Mouse (Mus musculus) kidney, adult 11 months (tissue): ENCODE measurements around the gene Fgf18.
A peak's percentile ranks its signal among the peaks of the same experiment; 100 is the strongest.

Experiments used
- DNase-seq: peaks from one replicate; pipeline ENCODE4 v3.0.0; 2022

Fgf18 gene

DNA sequence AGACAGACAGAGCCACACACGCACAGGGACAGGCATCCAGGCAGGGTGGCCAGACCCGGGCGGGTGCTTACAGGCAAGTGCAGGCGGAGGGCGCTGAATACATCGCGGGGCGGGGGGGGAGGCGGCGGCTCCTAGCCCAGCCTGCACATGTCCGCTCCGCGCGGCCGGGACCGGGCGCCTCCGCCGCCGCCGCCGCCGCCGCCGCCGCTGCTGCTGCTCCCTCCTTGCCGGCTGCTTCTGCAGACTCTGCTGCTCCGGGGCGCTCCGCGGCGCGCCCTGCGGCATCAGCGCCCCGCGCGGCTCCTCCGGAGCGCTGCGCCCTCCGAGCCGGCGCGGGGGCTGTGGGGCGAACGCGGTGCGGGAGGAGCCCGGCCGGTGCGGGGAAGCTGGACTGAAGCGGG lies at the start of gene Fgf18:
Fgf18 (minus strand) TSS at position 230 of the 401 bp plus-strand sequence.
- DNase-seq, result no peak

DNA sequence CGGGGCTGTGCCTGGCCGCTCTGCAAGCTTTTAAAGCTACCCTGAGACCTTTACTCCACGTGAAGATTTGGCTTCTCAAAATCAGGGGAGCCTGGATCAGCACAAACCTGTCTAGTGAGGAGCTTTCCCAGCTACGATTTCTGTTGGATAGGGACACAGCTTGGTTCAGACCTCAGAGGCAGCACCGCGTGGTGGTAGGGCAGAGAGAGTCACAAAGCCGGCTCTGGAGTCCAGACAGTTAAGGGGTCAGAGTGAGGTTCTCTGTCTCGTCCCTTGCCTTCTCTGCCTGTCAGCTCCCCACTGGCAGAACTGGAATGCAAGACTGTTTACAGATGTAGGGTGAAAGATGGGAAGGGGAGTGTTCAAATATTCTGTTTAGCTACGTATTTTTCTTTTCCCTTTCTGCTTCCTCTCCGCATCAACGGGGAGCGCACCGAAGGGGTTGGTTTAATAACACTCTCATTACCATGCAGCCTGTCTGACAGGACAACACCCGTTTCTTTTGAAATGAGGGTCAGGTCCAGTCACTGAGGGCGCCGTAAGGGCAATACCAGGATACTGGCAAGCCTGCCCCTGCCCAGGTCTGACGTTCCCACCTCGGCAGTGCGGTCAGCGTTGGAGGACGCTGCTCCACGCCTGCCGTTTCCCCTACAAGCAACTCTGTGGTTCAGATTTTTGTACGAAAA lies 49.4 kb upstream of the Fgf18 start:
- DNase-seq, result no peak

DNA sequence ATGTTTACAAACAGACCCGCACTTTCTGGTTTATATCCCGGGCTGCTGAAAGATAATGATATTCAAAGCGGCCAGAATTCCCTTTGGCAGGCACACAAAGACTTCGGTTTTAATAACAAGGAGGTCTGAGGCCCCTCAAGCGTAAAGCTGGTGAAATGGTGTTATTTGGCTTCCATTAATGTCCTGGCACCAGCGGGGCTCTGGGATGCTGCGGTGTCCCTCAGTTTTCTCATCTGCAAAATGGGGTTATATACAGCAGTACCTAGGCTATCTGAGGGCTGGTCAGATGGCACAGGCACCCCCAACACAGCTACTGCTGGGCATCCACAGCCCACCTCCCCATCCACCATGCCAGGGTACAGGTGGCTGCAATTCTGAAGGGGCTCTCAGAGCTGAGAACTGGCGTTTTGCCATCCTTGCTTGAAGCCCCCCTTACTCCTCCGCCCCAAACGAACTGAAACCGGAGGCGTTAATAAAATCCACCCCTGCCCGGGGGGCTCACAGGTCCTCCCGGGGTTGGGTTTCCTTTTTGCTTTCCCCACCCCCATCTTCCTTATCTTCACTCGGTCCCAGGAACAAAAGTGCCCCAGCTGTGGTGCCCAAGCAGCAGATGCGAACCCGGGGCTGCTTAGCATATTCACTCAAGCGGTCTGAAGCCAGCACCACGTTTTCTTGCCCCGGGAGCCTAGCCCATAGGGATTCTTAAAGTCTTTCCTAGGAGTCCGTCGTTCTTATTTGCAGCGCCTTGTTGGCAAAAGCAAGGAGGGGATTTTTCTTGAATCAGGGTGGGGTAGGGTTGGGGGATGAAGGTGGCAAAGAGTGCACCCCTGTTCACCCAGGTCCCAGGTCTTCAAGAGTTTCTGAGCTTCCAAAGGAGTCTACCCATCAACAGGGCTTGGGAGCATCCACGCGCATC lies 48.6 kb upstream of the Fgf18 start:
- no peak for DNase-seq

DNA sequence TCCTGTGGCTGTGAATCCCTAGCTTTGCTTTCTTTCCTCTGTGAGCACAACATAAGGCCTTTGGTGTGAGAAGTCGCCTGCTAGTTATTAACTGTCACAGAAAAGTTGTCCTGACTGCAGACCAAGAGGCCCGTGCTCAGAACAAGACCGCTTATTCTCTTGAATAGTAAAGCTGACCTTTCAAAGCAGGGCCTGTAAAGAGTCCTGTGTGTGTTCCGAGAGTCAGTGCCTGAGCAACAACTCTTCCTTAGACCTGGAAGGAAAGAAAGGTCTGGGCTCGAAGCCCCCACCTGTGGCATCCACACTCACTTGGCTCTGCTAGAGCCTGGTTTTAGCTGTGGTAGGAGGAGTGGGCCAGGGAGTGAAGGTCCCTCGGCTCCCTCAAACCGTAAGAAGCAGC lies 47.9 kb upstream of the Fgf18 start:
- DNase-seq, result no peak

DNA sequence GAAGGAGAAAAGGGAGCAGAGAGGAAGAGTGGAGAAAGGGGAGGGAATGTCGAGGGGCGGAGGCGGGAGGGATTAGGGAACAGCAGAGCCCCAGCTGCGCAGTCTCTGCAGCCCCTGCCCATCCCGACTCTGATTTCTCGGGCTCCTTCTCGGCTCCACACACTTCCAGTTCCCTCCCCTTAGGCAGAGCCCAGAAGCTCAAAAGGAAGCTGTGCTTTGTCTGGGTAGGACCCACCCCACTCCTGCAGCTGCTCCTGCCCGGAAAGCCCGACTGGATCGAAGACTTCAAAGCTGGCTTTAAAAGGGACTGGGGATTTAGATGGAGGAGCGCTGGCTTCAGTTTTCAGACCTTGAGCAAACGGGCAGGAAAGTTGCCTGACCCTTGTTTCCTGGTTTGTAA lies 46.5 kb upstream of the Fgf18 start:
- no peak for DNase-seq

DNA sequence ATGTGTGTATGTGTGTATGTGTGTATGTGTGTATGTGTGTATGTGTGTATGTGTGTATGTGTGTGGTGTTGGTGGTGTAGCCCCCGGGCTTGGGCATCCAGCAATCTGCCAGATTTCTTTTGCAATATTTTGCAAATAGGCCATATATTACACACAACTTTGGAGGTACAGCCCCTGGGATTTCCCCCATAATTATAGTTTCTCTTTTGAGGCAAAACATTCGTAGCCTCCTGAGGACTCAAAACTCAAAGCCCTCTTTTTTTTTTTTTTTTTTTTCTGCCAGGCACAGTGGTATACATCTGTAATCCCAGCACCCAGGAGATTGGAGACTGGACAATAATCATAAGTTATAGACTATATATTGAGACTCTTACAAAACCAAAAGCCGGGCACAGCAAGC lies 34.6 kb upstream of the Fgf18 start:
- no peak for DNase-seq

DNA sequence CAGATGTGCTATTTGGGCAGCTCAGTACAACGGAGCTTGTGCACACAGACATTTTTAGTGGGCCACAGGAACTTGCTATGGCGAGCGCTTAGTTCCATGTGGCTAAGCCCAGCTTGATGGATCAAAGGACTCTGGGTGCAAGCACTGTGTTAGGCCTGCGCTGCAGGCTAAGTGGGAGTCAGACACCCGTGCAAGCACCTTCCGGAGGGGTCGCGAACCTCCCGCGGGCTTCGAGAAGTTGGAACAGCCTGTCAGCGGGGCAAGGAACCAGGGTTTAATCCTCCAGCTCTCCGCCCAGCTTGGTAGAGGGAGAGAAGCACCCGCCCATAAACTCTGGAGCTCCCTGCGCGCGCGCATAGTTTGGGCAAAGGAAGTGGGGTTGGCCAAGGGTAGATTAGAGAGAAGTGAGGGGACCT lies 33.5 kb upstream of the Fgf18 start:
- no peak for DNase-seq

DNA sequence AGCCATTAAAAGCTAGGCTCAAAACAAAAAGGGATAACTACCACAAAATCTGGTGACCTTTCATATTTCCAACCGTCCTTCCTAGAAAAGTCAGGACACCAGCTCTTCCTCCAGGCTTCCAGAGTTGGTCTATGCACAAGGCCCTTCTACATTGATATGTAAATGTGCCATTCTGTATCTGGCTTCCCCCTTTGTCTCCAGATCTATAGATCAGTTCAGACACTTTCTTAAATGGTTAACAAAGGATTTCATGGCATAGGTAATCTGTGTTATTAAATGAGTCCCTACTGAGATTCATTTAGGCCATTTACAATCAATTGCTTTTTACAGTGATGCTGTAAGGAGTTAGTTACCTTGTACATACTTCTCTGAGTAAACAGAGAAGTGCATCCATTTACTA lies 32.6 kb upstream of the Fgf18 start:
- DNase-seq, result no peak

DNA sequence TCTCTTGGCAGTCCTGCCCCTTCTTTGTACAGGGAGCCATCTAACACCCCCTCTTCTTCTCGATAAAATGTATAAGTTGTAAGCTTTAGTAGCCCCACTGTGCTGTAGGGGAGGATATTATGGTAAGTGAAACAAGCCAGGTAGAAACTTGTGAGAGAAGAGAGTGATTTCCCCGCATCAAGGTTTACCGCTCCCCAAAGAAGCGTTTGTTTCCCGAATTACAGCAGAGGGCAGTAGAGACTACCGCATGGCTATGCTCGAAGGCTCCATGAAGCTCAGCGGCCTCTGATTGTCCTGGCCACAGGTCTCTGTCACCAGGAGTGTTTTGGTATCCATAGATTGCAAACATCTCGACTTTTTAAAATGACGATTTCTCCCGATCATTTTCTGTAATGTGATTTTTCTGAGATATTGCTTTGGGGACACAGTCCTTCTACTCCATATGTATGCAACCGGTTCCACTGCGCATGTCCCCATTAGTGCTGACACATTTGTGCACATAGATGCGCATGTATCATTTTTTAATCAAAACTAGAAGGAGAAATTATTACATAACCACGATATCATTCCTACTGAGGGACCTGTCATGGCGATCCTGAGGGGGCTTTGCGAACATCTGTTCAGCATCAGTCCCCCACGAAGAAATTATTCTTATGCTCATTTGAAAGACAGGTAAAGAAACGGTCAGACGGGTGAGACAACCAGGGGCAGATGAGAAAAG lies 29.5 kb upstream of the Fgf18 start:
- no peak for DNase-seq

DNA sequence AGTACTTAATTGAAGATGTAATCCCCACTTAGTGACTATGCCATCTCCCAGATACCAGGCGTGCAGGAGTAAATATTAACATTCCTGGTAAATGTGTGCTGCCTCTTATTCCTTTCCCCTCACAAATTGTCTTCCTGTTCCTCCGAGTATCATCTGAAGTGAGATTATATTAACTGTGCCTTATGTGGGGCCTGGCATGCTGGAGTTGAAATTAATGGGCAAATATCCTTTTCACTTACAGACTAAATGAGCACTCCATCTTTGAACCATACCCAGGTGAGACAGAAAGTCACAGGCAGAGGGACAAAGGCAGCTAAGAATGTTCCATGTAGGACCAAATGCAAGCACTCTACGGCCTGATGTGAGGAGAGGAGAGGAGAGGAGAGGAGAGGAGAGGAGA lies 28.6 kb upstream of the Fgf18 start:
- DNase-seq, result no peak

DNA sequence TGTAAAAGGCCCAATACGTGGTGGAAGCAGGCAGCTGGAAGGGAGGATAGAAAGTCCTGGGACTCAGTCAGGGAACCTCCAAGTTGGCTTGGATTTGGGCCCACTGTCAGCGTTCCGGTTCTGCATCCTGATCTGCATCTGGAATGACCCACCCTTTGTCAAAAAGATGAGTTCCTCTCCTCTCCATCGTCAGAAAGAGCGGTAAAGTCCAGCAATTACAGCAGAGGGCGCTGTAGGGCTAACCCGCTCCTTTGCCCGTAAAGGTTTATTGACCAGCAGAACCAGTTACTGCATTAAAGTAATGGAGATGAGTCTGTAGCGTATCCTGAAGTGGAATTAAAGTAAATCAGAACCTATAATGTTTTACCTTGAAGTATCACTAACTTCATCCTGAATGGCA lies 23.3 kb upstream of the Fgf18 start:
- DNase-seq, result no peak

DNA sequence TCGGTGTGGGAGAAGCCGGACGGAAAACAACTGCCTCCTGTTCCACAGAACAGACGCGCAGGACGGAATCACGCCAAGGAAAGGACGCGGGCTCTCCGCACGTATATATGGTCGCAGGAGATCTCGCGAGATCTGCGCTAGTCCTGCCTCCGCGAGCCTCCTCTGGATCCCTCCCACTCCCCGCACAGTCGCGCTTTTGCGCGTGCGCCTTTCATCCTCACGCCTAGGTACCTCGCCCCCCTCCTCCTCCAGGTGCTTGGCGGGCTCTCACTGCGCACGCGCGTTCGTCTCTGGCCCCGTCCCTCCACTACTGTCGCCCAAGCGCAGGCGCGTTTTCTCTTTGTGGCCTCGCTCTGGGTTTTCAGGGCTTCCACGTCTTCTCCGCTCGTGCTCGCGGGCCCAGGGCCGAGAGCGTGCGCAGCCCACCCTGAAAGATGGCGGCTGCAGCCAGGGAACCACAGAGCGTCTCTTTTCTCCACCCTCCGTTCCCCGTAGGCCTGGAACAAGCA lies 15.9 kb upstream of the Fgf18 start, which contains the start of gene Npm1:
Npm1 (minus strand) TSS at position 209 of the 509 bp plus-strand sequence.
- DNase-seq, result peak; percentile 99

DNA sequence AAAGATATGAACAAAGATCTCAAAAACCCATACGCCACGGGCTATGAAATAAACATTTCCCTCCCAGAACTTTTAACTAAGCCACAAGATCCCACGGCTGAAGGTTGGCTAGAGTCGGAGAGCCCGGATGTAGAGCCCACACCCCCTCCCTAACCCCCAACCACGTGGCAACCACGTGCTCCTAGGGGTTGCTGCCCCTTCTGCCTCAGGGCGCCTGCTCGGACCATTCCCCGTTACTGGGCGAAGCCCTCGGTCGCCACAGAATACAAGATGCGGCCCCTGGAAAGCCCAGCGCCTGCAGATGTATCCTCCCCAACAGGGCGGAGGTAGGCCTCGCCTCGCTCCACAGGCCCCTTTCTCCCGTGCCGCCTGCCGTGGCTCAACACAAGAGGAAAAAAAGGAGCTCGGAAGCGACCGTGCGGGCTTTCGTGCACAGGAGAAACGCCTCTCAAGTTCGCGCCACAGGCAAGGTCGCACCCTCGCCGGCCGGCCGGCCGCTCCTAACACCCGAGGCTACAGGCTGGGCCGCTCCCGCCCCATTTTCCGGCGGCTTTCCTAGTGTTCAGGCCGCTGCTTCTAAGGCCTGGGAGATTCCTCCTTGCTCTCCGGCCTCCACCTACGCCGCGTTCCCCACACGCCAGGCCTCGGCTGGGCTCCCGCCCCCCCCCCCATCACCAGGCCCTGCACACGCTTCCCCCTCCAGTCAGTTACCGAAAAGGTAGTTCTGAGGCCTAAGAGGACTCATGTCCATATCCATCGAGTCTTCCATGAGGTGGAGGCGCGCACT lies 15.2 kb upstream of the Fgf18 start:
- peak; percentile 72 for DNase-seq

DNA sequence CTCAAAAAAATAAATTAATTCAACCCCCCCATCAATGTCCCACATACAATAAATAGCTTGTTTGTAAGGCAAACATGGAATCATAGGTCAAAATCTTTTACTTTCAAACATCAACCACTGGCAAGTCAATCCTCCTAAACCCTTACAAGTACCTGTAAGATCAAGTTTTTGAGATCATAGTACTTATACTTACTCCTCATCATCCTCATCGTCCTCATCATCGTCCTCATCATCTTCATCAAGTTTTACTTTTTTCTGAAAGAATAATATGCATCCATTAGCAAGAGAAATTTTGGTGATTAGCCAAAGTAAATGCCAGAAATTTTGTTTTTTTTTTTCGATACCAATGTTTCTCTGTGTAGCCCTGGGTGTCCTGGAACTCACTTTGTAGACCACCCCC lies 12.5 kb upstream of the Fgf18 start:
- no peak for DNase-seq

DNA sequence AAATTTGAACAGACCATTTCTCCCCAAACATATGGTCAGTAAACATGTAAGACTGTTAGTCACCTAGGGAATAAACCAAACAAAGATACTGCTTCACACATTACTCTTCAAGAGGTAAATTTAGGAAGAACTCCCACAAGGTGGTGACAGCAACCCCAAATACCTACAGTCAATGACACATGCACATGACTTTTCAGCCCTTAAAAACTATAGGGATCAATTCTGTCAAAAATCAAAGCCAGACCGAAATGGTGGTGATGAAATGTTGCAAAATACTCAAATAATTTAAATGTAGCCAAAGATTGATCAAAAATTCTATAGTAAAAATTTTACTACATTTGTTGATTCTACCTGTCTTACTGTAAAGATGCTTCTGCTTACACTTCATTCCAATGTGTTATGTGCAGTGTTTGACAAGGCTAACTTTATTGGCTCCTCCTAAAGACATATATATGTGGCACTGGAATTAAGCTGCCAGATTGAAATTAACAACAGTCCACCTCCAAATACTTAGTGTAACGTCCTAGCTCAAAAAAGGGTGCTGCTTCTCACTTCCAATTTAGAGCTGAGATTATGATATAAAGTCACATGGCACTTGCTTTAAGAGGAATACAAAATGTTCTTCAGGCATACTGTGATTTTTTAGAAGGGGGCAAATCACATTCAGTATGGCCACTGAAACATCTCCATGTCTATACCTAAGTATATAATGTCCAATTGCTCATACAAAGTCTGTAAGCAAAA lies 10.4 kb upstream of the Fgf18 start:
- DNase-seq, result no peak

DNA sequence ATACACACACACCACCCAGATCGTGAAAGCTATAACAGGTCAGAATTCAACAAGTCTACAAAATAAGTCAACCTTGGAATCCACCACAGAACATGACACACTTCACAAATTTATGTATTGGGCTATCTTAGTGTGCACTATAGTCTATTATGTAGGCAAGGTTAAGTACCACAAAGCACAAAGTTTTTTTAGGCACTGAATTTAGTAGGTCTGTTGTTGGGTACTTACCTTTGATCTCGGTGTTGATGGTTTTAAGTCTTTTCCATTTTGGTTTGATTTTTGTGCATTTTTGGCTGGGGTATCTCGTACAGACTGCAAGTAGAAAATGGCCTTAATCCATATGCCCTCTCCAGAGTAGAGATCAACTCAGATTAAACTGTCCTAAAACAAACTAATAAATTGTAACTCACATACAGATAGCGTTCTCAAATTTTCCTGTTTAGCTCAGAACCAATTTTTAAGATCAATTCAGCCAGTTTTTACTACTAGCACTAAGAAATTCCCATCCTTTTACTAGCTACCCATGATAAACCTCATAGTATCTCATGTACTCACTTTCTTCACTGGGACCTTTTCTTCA lies 9.3 kb upstream of the Fgf18 start:
- no peak for DNase-seq

DNA sequence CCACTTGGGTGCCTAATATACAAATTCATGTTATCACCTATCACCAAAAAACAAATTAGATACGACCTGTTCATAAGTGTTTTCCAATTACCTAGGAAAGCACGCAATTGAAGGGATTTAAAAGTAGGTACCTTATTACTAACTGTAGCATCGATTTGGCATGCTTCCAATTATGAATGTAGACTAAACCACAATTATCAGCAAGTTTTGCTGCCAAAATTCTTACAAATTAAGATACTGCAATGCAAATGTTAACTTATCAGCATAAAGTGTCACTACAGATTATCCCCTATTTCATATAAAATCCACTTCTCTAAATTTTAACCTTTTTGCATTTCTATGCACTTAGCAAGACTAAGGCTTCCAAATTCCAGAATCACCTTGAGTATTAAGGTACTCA lies 7.3 kb upstream of the Fgf18 start:
- DNase-seq, result no peak

DNA sequence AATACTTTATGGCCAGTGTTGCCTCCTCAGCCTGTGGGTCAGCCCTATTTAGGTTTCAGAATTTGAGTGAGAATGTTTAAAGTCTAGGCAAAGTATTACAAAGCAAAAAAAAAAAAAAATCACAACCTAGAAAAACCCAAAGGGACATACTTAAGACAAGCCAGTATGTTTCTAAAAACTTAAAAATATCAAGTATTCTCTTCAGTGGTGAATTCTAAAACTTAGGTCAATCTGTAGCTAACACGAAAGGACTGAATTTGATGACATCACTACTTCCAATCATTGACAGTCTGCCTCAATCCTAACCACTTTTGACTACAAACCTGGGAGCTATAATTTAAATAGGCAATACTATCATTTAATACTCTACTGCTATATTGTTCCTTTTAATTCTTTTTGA lies 5.8 kb upstream of the Fgf18 start:
- no peak for DNase-seq

DNA sequence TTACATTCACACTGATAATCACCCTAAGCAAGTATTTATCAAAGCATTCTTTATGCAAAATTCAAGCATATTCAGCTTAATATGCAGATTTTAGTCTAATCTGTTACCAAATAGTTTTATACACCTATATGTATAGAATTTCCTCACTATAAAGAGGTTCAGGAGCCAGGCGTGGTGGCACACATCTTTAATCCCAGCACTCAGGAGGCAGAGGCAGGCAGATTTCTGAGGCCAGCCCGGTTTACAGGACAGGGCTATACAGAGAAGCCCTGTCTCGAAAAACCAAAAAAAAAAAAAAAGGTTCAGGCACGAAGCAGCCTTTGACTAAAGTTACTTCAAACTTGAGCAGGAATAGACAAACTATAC lies 4.6 kb upstream of the Fgf18 start:
- DNase-seq, result no peak

DNA sequence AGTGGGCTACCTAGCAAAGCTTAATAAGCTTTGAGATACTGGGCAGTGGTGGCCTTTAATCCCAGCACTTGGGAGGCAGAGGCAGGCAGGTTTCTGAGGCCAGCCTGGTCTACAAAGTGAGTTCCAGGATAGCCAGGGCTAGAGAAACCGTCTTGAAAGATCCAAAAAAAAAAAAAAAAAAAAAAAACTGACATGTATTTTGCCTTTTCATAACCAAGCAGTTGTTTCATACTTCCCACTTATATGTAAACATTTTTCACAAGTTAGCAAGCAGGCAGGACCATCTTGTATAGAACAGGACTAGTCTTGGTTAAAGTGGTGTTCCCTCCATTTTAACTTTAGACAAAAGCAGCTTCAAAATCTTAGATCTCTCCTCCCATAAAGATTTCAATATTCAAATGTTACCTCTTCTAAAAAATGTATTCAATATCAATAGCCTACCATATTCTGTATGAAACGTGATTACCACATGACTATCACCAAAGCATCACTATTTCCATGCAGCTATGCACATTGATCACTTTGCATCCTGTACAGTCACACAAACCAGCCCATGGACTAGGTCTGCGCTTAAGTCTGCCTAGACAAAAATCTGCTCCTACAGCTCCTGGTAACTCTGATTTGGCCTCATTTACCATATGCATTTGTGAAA lies 4.1 kb upstream of the Fgf18 start:
- DNase-seq, result no peak

DNA sequence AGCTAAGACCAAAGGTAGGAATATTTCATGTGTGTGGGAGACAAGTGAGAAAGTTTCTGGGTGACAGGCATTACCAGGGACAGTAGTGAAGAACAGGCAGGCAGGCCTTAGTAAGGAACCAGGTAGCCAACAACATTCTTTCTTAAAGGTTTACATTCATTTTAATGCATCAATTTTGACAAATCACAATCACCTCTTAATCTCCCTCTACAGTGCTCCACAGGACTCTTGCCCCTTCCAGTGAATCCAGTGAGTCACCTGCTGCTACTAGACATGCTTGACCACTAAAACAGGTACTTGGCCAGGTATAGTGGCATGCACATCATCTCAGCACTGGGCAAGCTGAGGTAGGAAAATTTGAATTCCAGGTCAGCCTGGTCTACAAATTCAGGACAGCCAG lies 3.2 kb upstream of the Fgf18 start:
- DNase-seq, result no peak
